Mouse (Mus musculus) intestine, embryonic 14.5 days (tissue): ENCODE results near the gene Wasf2. TPM values are rescaled to one million over a fixed set of nuclear protein-coding genes. Genes with fewer than 3 reads are reported as not detected.

ENCODE experiments used
- ATAC-seq: fragments of 200-750 bp; cut with Nextera tagmentation; replicated peaks from 2 replicates; pipeline ENCODE4 v1.8.0; 2017; ENCODE audit warnings: low read depth, moderate number of reproducible peaks, moderate TSS enrichment, moderate library complexity; ENCODE audit not compliant: low FRiP score, low TSS enrichment
- DNase-seq: peaks from one replicate; pipeline ENCODE4 v3.0.0-alpha.2; 2018; ENCODE audit warnings: low spot score
- H3K27ac ChIP-seq: fragments of 300-500 bp; sonication (generic); 2 replicates; pipeline ENCODE4 v1.5.1; 2014; ENCODE audit warnings: low read depth, mild to moderate bottlenecking, control low read depth
- H3K27me3 ChIP-seq: fragments of 300-500 bp; sonication (generic); replicated peaks from 2 replicates; pipeline ENCODE4 v1.6.1; 2014; ENCODE audit warnings: low read length, control low read depth; ENCODE audit not compliant: control insufficient read depth, insufficient read depth
- H3K36me3 ChIP-seq: fragments of 300-500 bp; sonication (generic); 2 replicates; pipeline ENCODE4 v1.6.1; 2014; ENCODE audit warnings: low read length, control low read depth; ENCODE audit not compliant: control insufficient read depth, insufficient read depth
- H3K4me1 ChIP-seq: fragments of 300-500 bp; sonication (generic); replicated peaks from 2 replicates; pipeline ENCODE4 v1.6.1; 2014; ENCODE audit warnings: low read length, control low read depth, mixed read lengths; ENCODE audit not compliant: control insufficient read depth, insufficient read depth
- H3K4me2 ChIP-seq: fragments of 300-500 bp; sonication (generic); 2 replicates; pipeline ENCODE4 v1.6.1; 2014; ENCODE audit warnings: low read length
- H3K4me3 ChIP-seq: fragments of 300-500 bp; sonication (generic); 2 replicates; pipeline ENCODE4 v1.5.1; 2014; ENCODE audit warnings: low read depth, low read length, control low read depth, mixed read lengths
- H3K9ac ChIP-seq: fragments of 300-500 bp; sonication (generic); 2 replicates; pipeline ENCODE4 v1.6.1; 2014; ENCODE audit warnings: mild to moderate bottlenecking, low read length
- H3K9me3 ChIP-seq: fragments of 300-500 bp; sonication (generic); 2 replicates; pipeline ENCODE4 v1.6.1; 2016; ENCODE audit warnings: low read length, control low read depth; ENCODE audit not compliant: control insufficient read depth
- WGBS: fragments of 180-500 bp; shearing (Covaris S2); extraction: QIAGEN DNeasy Blood & Tissue Kit; methylation state at CpG from one replicate; pipeline ENCODE4 v1.1.7; 2014; 5-methylcytosine and 5-hydroxymethylcytosine counted together
- polyA plus RNA-seq: library from polyadenylated mRNA; unstranded; fragments of >200 nt; fragmentation: Nextera tagmentation; extraction: Ambion mirVana; gene quantifications from 2 replicates; pipeline ENCODE4 v1.2.1, GENCODE M21; 2014

Wasf2 gene
- polyA plus RNA-seq, 1 experiment from 2014 or later, result 79.6 TPM

- no peak overlapping the region for H3K27ac ChIP-seq
- WGBS, result 75% methylated on average over 8 of the region's 8 CpGs
- ATAC-seq, result no peak
These were observed 97.3 kb downstream of the Wasf2 start for GRCm38 (mm10) chr4:133227636-133228035.

GRCm38 (mm10) chr4:133229582-133229981 lies 99.3 kb downstream of the Wasf2 start:
- no peaks in the 10 kb centered on the region for H3K4me1 ChIP-seq
- WGBS, result 75% methylated on average over 8 of the region's 8 CpGs
- ATAC-seq (no peak), DNase-seq (no peak)
- no peak overlapping the region for H3K27ac ChIP-seq
- H3K27me3 ChIP-seq, result no peaks in the 10 kb centered on the region
- no peak overlapping the region for H3K9ac ChIP-seq
- no peak overlapping the region for H3K4me2 ChIP-seq
- no peak overlapping the region for H3K4me3 ChIP-seq
- H3K9me3 ChIP-seq, result no peaks in the 10 kb centered on the region
- no peaks in the 10 kb centered on the region for H3K36me3 ChIP-seq

More at GRCm38 (mm10) chr4:133227636-133228035, 97.3 kb downstream of the Wasf2 start:
- Histone ChIP-seq H3K9ac (no peak overlapping the region), H3K27me3 (no peaks in the 10 kb centered on the region), H3K4me2 (no peak overlapping the region), H3K4me1 (no peaks in the 10 kb centered on the region; the same call in 1 of the 2 replicates), H3K4me3 (no peak overlapping the region), H3K36me3 (no peaks in the 10 kb centered on the region), H3K9me3 (no peaks in the 10 kb centered on the region)
- DNase-seq, result no peak

GRCm38 (mm10) chr4:133233285-133233976 lies 103.1 kb downstream of the Wasf2 start:
- Histone ChIP-seq H3K27me3 (no peaks in the 10 kb centered on the region), H3K27ac (no peak overlapping the region), H3K9ac (no peak overlapping the region), H3K4me1 (no peaks in the 10 kb centered on the region), H3K9me3 (no peaks in the 10 kb centered on the region), H3K36me3 (no peaks in the 10 kb centered on the region), H3K4me2 (no peak overlapping the region), H3K4me3 (no peak overlapping the region)
- WGBS, result 33% methylated on average over 10 of the region's 10 CpGs
- no peak for ATAC-seq
- DNase-seq, result no peak

GRCm38 (mm10) chr4:133234771-133235170 lies 104.5 kb downstream of the Wasf2 start:
- no peak for ATAC-seq

GRCm38 (mm10) chr4:133235415-133235814 lies 105.1 kb downstream of the Wasf2 start:
- H3K27ac ChIP-seq, result no peak overlapping the region
- H3K4me2 ChIP-seq, result no peak overlapping the region
- H3K4me1 ChIP-seq, result 0 out of 2 replicates have a peak, but pooled peaks cover under 1% of the 10 kb centered on the region
- ATAC-seq (no peak), DNase-seq (no peak)
- no peaks in the 10 kb centered on the region for H3K36me3 ChIP-seq
- H3K9ac ChIP-seq, result no peak overlapping the region
- no peaks in the 10 kb centered on the region for H3K9me3 ChIP-seq
- no peaks in the 10 kb centered on the region for H3K27me3 ChIP-seq
- no peak overlapping the region for H3K4me3 ChIP-seq
- WGBS, result 69% methylated on average over 5 of the region's 5 CpGs

More at GRCm38 (mm10) chr4:133234771-133235170, 104.5 kb downstream of the Wasf2 start:
- H3K9ac ChIP-seq, result no peak overlapping the region
- 55% methylated on average over 5 of the region's 5 CpGs for WGBS
- H3K27me3 ChIP-seq, result no peaks in the 10 kb centered on the region
- no peak for DNase-seq
- no peak overlapping the region for H3K4me3 ChIP-seq
- H3K9me3 ChIP-seq, result no peaks in the 10 kb centered on the region
- H3K36me3 ChIP-seq, result no peaks in the 10 kb centered on the region
- H3K4me2 ChIP-seq, result no peak overlapping the region
- no peak overlapping the region for H3K27ac ChIP-seq
- H3K4me1 ChIP-seq, result no peaks in the 10 kb centered on the region

GRCm38 (mm10) chr4:133237911-133238310 lies 107.6 kb downstream of the Wasf2 start:
- WGBS, result 66% methylated on average over 4 of the region's 4 CpGs
- Histone ChIP-seq H3K4me1 (peaks cover 11% of the 10 kb centered on the region; the same call in 1 of the 2 replicates), H3K9ac (no peak overlapping the region), H3K4me2 (no peak overlapping the region), H3K9me3 (no peaks in the 10 kb centered on the region), H3K27me3 (peaks cover 5% of the 10 kb centered on the region; the same call in 1 of the 2 replicates), H3K27ac (no peak overlapping the region), H3K36me3 (no peaks in the 10 kb centered on the region), H3K4me3 (no peak overlapping the region)
- ATAC-seq (no peak), DNase-seq (no peak)

GRCm38 (mm10) chr4:133240490-133240921 lies 110.2 kb downstream of the Wasf2 start, which contains the start of gene Map3k6:
Gene Map3k6 (plus strand): TSS chr4:133240818.
- Histone ChIP-seq H3K27ac (peak within 1 kb of the TSS; percentile 54; the same call in 1 of the 2 replicates), H3K4me3 (peak within 1 kb of the TSS; percentile 61), H3K9ac (peak within 1 kb of the TSS; percentile 62), H3K36me3 (no peaks in the 10 kb centered on the region), H3K4me2 (peak within 1 kb of the TSS; percentile 90), H3K27me3 (peaks cover 9% of the 10 kb centered on the region; the same call in 1 of the 2 replicates), H3K4me1 (peaks cover 11% of the 10 kb centered on the region; the same call in 1 of the 2 replicates), H3K9me3 (no peaks in the 10 kb centered on the region)
- 5% methylated on average over 16 of the region's 16 CpGs for WGBS
- DNase-seq, result peak; percentile 82
- ATAC-seq, result peak; percentile 61

GRCm38 (mm10) chr4:133240934-133241908 lies 110.9 kb downstream of the Wasf2 start:
- H3K9me3 ChIP-seq, result no peaks in the 10 kb centered on the region
- H3K36me3 ChIP-seq, result no peaks in the 10 kb centered on the region
- H3K27me3 ChIP-seq, result peaks cover 13% of the 10 kb centered on the region; the same call in 1 of the 2 replicates
- peak overlapping the region; percentile 62 for H3K9ac ChIP-seq
- DNase-seq (peak; percentile 99), ATAC-seq (peak; percentile 91)
- peak overlapping the region; percentile 90 for H3K4me2 ChIP-seq
- WGBS, result under 1% methylated on average over 77 of the region's 78 CpGs
- peaks cover 11% of the 10 kb centered on the region; the same call in 1 of the 2 replicates for H3K4me1 ChIP-seq
- peak overlapping the region; percentile 54; the same call in 1 of the 2 replicates for H3K27ac ChIP-seq
- peak overlapping the region; percentile 61 for H3K4me3 ChIP-seq
